Mouse (Mus musculus): ENCODE results near the gene Ncstn. TPM values are rescaled to one million over a fixed set of nuclear protein-coding genes. Genes with fewer than 3 reads are reported as not detected.

The Ncstn gene
- polyA plus RNA-seq, 1 experiment from 2014 or later = 95.9 TPM

DNA sequence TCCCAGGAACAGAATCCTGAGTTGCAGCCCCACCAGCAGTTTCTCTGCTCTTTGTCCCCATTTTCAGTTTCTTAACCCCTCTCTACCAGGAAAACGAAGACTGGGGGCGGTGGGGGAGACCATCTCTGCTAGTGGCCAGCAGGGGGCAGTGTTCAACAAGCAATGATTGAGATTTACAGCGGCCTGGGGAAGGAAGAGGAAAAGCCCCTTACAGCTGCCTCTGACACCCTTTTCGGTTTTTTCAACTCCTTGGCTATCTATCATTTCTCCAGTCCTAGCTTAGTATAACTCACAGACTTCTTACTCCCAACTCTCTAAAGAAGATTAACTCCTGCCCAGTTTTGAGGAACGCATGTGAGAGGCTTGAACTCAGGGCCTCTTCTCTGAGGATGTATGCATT is 35.7 kb downstream of the Ncstn start:
- Histone ChIP-seq H3K4me3 (peak overlapping the region; percentile 6; the same call in 1 of the 2 replicates), H3K36me3 (no peaks in the 10 kb centered on the region), H3K9me3 (replicated peaks) (no peaks in the 10 kb centered on the region), H3K27ac (no peak overlapping the region), H3K4me1 (peaks cover 21% of the 10 kb centered on the region), H3K27me3 (ENCODE audit: low read depth, poor library complexity, severe bottlenecking) (peaks cover 44% of the 10 kb centered on the region)
- WGBS = 14% methylated on average over 5 of the region's 5 CpGs
- peak; percentile 92 for DNase-seq (ENCODE audit: low spot score)

- Histone ChIP-seq H3K27ac (no peak overlapping the region), H3K36me3 (no peaks in the 10 kb centered on the region), H3K4me3 (no peak overlapping the region), H3K4me1 (peaks cover 21% of the 10 kb centered on the region), H3K27me3 (ENCODE audit: low read depth, poor library complexity, severe bottlenecking) (peaks cover 39% of the 10 kb centered on the region), H3K9me3 (replicated peaks) (no peaks in the 10 kb centered on the region)
- DNase-seq (ENCODE audit: low spot score) = peak; percentile 28
- 74% methylated on average over 8 of the region's 8 CpGs for WGBS
These were observed 36.2 kb downstream of the Ncstn start for GRCm38 (mm10) chr1:172046410-172046809.

DNA sequence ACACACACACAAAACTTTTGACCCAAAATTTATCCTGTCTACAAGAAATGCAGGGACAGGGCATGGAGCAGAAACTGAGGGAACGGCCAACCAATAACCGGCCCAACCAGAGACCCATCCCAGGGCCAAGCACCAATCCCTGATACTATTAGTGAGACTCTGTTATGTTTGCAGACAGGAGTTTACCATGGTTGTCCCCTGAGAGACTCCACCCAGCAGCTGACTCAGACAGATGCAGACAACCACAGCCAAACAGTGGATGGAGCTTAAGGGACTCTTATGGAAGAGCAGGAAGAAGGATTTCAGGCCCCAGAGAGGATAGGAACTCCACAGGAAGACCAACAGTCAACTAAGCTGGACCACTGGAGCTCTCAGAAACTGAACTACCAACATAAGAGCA is 52.7 kb downstream of the Ncstn start:
- H3K9me3 ChIP-seq (replicated peaks) = no peaks in the 10 kb centered on the region
- H3K27me3 ChIP-seq (ENCODE audit: low read depth, poor library complexity, severe bottlenecking) = 0 out of 2 replicates have a peak, but pooled peaks cover 6% of the 10 kb centered on the region
- H3K36me3 ChIP-seq = no peaks in the 10 kb centered on the region
- DNase-seq (ENCODE audit: low spot score) = no peak
- H3K4me3 ChIP-seq = no peak overlapping the region
- peaks cover 26% of the 10 kb centered on the region for H3K4me1 ChIP-seq
- H3K27ac ChIP-seq = no peak overlapping the region
- WGBS = 89% methylated on average over 2 of the region's 2 CpGs

DNA sequence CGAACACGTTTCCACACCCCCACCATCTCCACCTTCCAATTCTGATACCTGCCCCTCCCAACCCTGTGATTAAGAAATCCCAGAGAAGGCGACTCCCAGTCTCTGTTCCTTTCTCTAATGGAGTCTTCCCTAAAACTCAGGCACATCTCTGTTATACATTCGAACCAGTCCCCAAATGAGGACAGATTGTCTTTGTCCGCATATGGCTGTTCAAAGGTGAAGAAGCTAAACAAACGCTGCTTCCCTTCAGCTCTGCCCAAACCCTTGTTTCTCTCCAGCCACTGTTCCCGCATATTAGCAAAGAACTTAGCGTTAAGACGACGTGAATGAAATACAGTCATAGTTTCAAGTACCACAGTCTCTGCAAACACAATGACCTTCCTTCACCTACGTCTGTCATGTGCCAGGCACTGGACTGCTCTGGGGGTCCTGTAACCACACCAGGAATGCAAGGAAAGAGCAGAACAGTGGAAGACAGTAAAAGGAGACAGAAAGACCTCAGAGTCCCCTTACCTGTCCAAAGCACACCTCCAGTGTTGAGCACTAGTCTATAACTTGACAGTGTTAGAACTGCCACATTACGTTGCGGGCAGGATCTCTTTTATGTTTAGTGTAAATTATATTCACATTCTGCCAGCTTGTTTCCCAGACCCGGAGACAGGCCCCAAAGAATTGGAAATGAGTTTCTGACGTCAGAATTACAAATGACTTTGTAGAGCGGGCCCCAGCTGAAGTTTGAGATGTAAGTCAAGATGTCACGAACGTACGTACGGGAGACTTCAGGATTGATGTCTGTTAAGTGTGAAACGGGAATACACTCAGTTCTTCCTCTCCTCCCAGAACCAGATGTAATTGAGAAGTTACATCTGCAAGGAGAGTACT is 54.0 kb downstream of the Ncstn start, which contains the start of gene Vangl2:
Vangl2 (minus strand) TSS at position 51 of the 882 bp plus-strand sequence.
- peak within 1 kb of the TSS; percentile 80 for H3K4me3 ChIP-seq
- H3K36me3 ChIP-seq = peaks cover 10% of the 10 kb centered on the region
- 51% methylated on average over 21 of the region's 21 CpGs for WGBS
- peak within 1 kb of the TSS; percentile 95 for H3K27ac ChIP-seq
- no peak for DNase-seq (ENCODE audit: low spot score)
- 0 out of 2 replicates have a peak, but pooled peaks cover 6% of the 10 kb centered on the region for H3K27me3 ChIP-seq (ENCODE audit: low read depth, poor library complexity, severe bottlenecking)
- H3K4me1 ChIP-seq = peaks cover 39% of the 10 kb centered on the region
- H3K9me3 ChIP-seq (replicated peaks) = no peaks in the 10 kb centered on the region

GRCm38 (mm10) chr1:172027809-172028102 is 54.8 kb downstream of the Ncstn start:
- DNase-seq (ENCODE audit: low spot score) = no peak
- WGBS = 8% methylated on average over 10 of the region's 10 CpGs
- Histone ChIP-seq H3K27me3 (ENCODE audit: low read depth, poor library complexity, severe bottlenecking) (0 out of 2 replicates have a peak, but pooled peaks cover 6% of the 10 kb centered on the region), H3K36me3 (peaks cover 17% of the 10 kb centered on the region), H3K4me3 (peak overlapping the region; percentile 80), H3K4me1 (peaks cover 42% of the 10 kb centered on the region), H3K27ac (peak overlapping the region; percentile 95), H3K9me3 (replicated peaks) (no peaks in the 10 kb centered on the region)

GRCm38 (mm10) chr1:172027010-172027808 is 55.4 kb downstream of the Ncstn start:
- H3K27me3 ChIP-seq (ENCODE audit: low read depth, poor library complexity, severe bottlenecking) = 0 out of 2 replicates have a peak, but pooled peaks cover 6% of the 10 kb centered on the region
- peak overlapping the region; percentile 95 for H3K27ac ChIP-seq
- H3K4me1 ChIP-seq = peaks cover 45% of the 10 kb centered on the region
- peaks cover 22% of the 10 kb centered on the region for H3K36me3 ChIP-seq
- no peaks in the 10 kb centered on the region for H3K9me3 ChIP-seq (replicated peaks)
- DNase-seq (ENCODE audit: low spot score) = peak; percentile 98
- WGBS = 1% methylated on average over 44 of the region's 54 CpGs
- peak overlapping the region; percentile 80 for H3K4me3 ChIP-seq

GRCm38 (mm10) chr1:172026201-172026901 is 56.2 kb downstream of the Ncstn start:
- Histone ChIP-seq H3K4me1 (peaks cover 50% of the 10 kb centered on the region), H3K9me3 (replicated peaks) (no peaks in the 10 kb centered on the region), H3K4me3 (peak overlapping the region; percentile 80), H3K36me3 (peaks cover 29% of the 10 kb centered on the region), H3K27me3 (ENCODE audit: low read depth, poor library complexity, severe bottlenecking) (0 out of 2 replicates have a peak, but pooled peaks cover 6% of the 10 kb centered on the region), H3K27ac (peak overlapping the region; percentile 95)
- peak; percentile 74 for DNase-seq (ENCODE audit: low spot score)
- 6% methylated on average over 23 of the region's 23 CpGs for WGBS

DNA sequence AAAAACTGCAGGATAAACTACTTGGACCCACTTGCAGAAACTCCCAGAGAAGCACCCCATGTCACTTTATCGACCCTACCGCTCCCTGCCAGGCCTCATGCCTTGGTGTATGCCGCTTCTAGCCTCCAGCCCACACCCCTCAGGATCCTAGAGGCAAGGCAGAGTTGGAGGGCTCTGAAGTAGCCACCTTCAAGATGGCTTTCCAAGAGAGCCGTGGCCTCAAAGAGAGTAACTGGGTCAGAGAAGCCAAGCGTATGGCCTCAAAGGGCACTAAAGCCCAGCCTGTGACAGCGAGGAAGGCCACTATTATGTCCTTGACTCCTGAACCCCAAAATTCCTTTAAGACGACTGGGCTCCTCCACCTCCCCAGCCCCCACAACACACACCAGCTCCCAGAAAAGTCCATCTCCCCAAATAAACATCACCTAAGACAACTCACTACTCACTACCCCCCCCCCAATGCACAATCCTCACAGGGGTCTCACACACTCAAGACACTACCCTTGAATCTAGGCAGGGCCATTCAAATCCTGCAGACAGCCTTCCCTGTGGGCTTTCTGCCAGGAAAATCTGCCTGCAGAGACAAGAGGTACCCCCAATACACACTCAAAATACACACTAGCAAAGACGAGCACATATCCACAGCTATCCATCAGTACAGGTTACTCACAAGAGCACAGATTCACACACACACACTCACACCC is 57.2 kb downstream of the Ncstn start:
- Histone ChIP-seq H3K27ac (no peak overlapping the region; the same call in 1 of the 2 replicates), H3K4me1 (peaks cover 54% of the 10 kb centered on the region), H3K4me3 (peak overlapping the region; percentile 80), H3K36me3 (peaks cover 37% of the 10 kb centered on the region), H3K9me3 (replicated peaks) (no peaks in the 10 kb centered on the region), H3K27me3 (ENCODE audit: low read depth, poor library complexity, severe bottlenecking) (0 out of 2 replicates have a peak, but pooled peaks cover 6% of the 10 kb centered on the region)
- WGBS = 60% methylated on average over 8 of the region's 8 CpGs
- no peak for DNase-seq (ENCODE audit: low spot score)

DNA sequence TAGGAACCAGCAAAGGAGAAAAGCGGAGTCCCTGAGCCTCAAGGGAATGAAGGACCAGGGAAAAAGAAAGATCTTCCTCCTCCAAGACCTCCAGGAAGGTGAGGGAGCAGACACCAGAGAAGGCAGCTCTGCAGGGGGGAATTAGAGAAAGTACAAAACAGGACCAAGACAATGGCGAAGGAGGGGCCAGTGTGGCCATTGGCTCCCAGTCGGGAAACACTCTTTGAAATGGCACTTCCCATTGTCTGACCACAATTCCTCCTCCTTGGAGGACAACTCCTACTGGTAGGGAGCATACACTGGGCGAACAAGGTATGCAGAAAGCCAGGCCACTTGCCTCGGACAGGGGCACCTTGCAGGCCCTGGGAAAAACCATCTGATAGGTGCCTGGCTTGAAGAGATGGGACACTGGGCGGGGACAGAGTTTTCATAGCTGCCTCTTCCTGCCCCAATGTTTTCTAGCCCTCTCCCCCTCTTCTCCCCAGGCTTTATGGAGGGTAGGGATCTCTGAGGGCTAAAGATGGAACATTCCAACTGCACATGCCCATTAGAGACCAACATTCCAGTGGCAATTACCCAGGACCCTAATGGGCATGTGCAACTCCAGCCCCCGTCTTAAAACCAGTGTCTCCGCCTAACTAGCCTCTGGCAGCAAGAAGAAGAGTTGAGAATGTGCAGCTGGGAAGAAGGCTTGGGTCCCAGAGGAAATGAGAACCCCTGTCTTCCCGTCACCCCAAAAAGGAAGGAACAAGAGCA is 58.3 kb downstream of the Ncstn start:
- H3K4me1 ChIP-seq = peaks cover 64% of the 10 kb centered on the region
- WGBS = 48% methylated on average over 9 of the region's 9 CpGs
- no peaks in the 10 kb centered on the region for H3K9me3 ChIP-seq (replicated peaks)
- H3K4me3 ChIP-seq = peak overlapping the region; percentile 80
- H3K27me3 ChIP-seq (ENCODE audit: low read depth, poor library complexity, severe bottlenecking) = no peaks in the 10 kb centered on the region
- no peak for DNase-seq (ENCODE audit: low spot score)
- H3K27ac ChIP-seq = no peak overlapping the region; the same call in 1 of the 2 replicates
- H3K36me3 ChIP-seq = peaks cover 48% of the 10 kb centered on the region

GRCm38 (mm10) chr1:172019863-172020521 is 62.6 kb downstream of the Ncstn start:
- Histone ChIP-seq H3K4me3 (no peak overlapping the region), H3K27me3 (ENCODE audit: low read depth, poor library complexity, severe bottlenecking) (no peaks in the 10 kb centered on the region), H3K9me3 (replicated peaks) (no peaks in the 10 kb centered on the region), H3K4me1 (peaks cover 75% of the 10 kb centered on the region), H3K36me3 (peaks cover 72% of the 10 kb centered on the region), H3K27ac (no peak overlapping the region; the same call in 1 of the 2 replicates)
- no peak for DNase-seq (ENCODE audit: low spot score)
- 63% methylated on average over 10 of the region's 10 CpGs for WGBS

DNA sequence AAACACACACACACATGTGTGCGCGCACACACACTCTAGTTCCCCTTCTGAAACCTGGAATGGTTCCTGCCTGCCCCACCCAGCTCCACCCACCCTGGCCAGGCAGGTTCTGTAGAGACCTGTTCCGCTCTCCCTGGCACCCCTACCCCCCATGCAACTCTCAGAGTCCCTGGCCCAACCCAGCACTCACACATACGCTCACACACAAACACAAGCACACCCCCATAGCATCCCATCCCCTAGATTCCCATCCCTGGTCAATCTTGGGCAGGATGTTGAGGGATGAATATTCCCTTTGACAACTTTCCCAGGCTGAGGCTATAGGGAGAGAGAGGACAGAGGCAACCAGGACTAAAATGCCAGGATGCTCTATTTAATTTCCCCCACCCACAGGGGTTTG is 63.3 kb downstream of the Ncstn start:
- Histone ChIP-seq H3K9me3 (replicated peaks) (no peaks in the 10 kb centered on the region), H3K27me3 (ENCODE audit: low read depth, poor library complexity, severe bottlenecking) (no peaks in the 10 kb centered on the region), H3K4me1 (peaks cover 68% of the 10 kb centered on the region), H3K27ac (no peak overlapping the region; the same call in 1 of the 2 replicates), H3K4me3 (no peak overlapping the region), H3K36me3 (peaks cover 73% of the 10 kb centered on the region)
- WGBS = 95% methylated on average over 4 of the region's 4 CpGs
- no peak for DNase-seq (ENCODE audit: low spot score)
